Mouse (Mus musculus): ENCODE data around the gene Ces3a. TPM values are rescaled to one million over a fixed set of nuclear protein-coding genes. Genes with fewer than 3 reads are reported as not detected.
"Not testable (repeated sequence)": the region's sequence is repeated elsewhere in the genome, so short reads cannot be mapped to it uniquely, and the experiment has no call there.

Ces3a gene
- total and polyA plus RNA-seq, 2 experiments = 925 to 1,045 TPM

- Histone ChIP-seq H3K27ac (replicated peaks; ENCODE audit: insufficient read depth, low read depth, low read length) (no peak overlapping the region), H3K4me3 (ENCODE audit: insufficient read depth, low read depth, low read length) (no peak overlapping the region), H3K79me2 (ENCODE audit: control insufficient read depth, insufficient read depth, low read length) (no peaks in the 10 kb centered on the region), H3K4me1 (ENCODE audit: control insufficient read depth, insufficient read depth, low read length) (peaks cover 21% of the 10 kb centered on the region), H3K27me3 (ENCODE audit: control insufficient read depth, insufficient read depth, low read length) (no peaks in the 10 kb centered on the region), H3K36me3 (ENCODE audit: control insufficient read depth, insufficient read depth, low read length) (no peaks in the 10 kb centered on the region), H3K9ac (ENCODE audit: low read depth, low read length) (no peak overlapping the region)
- peak; percentile 76 for DNase-seq (ENCODE audit: extremely low read depth, low read depth, low spot score)
- no peak for TF ChIP-seq POLR2A (IDR thresholded peaks at IDR 0.05; ENCODE audit: extremely low read depth, insufficient read depth, low read length)
- TF ChIP-seq CTCF (IDR thresholded peaks at IDR 0.05; ENCODE audit: low read depth, low read length) = no peak
- WGBS = 49% methylated on average over 5 of the region's 5 CpGs
Observed at GRCm38 (mm10) chr8:105078591-105078990, 30.2 kb downstream of the Ces3a start.

DNA sequence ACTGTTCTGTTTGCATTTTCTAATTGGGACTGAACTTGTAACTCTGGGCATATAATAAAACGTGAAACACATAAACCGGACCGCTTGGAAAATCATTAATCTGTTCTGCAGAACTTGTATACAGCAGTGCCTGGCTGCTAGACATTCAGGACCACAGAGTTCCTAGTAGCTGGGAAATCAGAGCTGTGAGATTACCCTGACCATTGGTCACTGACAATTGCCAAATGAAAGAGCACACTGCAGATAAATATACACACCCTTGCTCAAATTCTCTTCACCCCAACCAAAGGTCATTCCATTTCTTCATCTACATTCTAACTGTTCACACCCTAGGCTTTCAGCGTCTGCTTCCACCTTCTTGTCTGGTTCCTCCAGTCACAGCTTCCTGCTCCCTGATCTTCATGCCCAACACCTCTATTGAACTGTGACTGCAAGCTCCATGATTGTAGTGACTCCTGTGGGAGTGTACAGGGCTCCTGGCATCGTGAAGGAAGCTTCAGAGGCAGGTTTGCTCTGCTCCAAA is 32.5 kb downstream of the Ces3a start:
- Histone ChIP-seq H3K9ac (ENCODE audit: low read depth, low read length) (peak overlapping the region; percentile 71), H3K4me3 (ENCODE audit: insufficient read depth, low read depth, low read length) (no peak overlapping the region), H3K27ac (replicated peaks; ENCODE audit: insufficient read depth, low read depth, low read length) (peak overlapping the region; percentile 89), H3K4me1 (ENCODE audit: control insufficient read depth, insufficient read depth, low read length) (peaks cover 31% of the 10 kb centered on the region), H3K36me3 (ENCODE audit: control insufficient read depth, insufficient read depth, low read length) (peaks cover 12% of the 10 kb centered on the region), H3K79me2 (ENCODE audit: control insufficient read depth, insufficient read depth, low read length) (no peaks in the 10 kb centered on the region), H3K27me3 (ENCODE audit: control insufficient read depth, insufficient read depth, low read length) (no peaks in the 10 kb centered on the region)
- peak; percentile 96 for DNase-seq (ENCODE audit: extremely low read depth, low read depth, low spot score)
- TF ChIP-seq CTCF (IDR thresholded peaks at IDR 0.05; ENCODE audit: low read depth, low read length) (no peak), POLR2A (IDR thresholded peaks at IDR 0.05; ENCODE audit: extremely low read depth, insufficient read depth, low read length) (no peak)
- WGBS = 20% methylated on average over 5 of the region's 5 CpGs

GRCm38 (mm10) chr8:105083449-105084050 is 35.1 kb downstream of the Ces3a start, which contains the start of gene Ces3b:
Gene Ces3b (plus strand): TSS chr8:105083753.
- H3K27me3 ChIP-seq (ENCODE audit: control insufficient read depth, insufficient read depth, low read length) = no peaks in the 10 kb centered on the region
- H3K4me1 ChIP-seq (ENCODE audit: control insufficient read depth, insufficient read depth, low read length) = peaks cover 48% of the 10 kb centered on the region
- peak within 1 kb of the TSS; percentile 98 for H3K27ac ChIP-seq (replicated peaks; ENCODE audit: insufficient read depth, low read depth, low read length)
- H3K79me2 ChIP-seq (ENCODE audit: control insufficient read depth, insufficient read depth, low read length) = no peaks in the 10 kb centered on the region
- H3K9ac ChIP-seq (ENCODE audit: low read depth, low read length) = peak within 1 kb of the TSS; percentile 82
- 20% methylated on average over 7 of the region's 7 CpGs for WGBS
- H3K4me3 ChIP-seq (ENCODE audit: insufficient read depth, low read depth, low read length) = peak within 1 kb of the TSS; percentile 62
- H3K36me3 ChIP-seq (ENCODE audit: control insufficient read depth, insufficient read depth, low read length) = peaks cover 32% of the 10 kb centered on the region
- DNase-seq (ENCODE audit: extremely low read depth, low read depth, low spot score) = peak; percentile 96
- TF ChIP-seq POLR2A (IDR thresholded peaks at IDR 0.05; ENCODE audit: extremely low read depth, insufficient read depth, low read length) (peak; percentile 73; the same call in 1 of the 2 replicates), CTCF (IDR thresholded peaks at IDR 0.05; ENCODE audit: low read depth, low read length) (no peak)

DNA sequence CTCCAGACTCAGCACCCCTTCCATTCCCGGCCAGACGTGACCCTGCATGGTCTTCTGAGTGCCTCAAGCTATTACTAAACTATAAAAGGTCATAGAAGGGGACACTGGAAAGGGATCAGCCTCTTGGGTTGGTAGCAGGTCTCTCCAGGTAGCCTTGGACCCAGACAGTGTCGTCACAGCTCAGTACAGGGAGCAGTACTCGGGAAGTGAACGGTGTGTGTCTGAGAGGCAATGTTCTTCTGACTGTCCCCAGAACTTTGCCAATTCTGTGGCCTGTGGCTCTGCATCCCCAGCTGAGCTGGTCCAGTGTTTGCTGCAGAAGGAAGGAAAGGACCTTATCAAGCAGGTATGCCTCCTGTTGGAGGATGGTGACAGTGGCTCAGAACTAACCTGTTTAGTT is 39.8 kb downstream of the Ces3a start:
- Histone ChIP-seq H3K9ac (ENCODE audit: low read depth, low read length) (peak overlapping the region; percentile 21), H3K27ac (replicated peaks; ENCODE audit: insufficient read depth, low read depth, low read length) (peak overlapping the region; percentile 93), H3K4me1 (ENCODE audit: control insufficient read depth, insufficient read depth, low read length) (peaks cover 39% of the 10 kb centered on the region), H3K36me3 (ENCODE audit: control insufficient read depth, insufficient read depth, low read length) (peaks cover 65% of the 10 kb centered on the region)
- 0 out of 2 replicates have a peak, but pooled peaks have one; percentile 11 for TF ChIP-seq POLR2A (IDR thresholded peaks at IDR 0.05; ENCODE audit: extremely low read depth, insufficient read depth, low read length)
- WGBS = 32% methylated on average over 5 of the region's 5 CpGs
- not testable (repeated sequence) for H3K27me3 ChIP-seq (ENCODE audit: control insufficient read depth, insufficient read depth, low read length); H3K79me2 ChIP-seq (ENCODE audit: control insufficient read depth, insufficient read depth, low read length); H3K4me3 ChIP-seq (ENCODE audit: insufficient read depth, low read depth, low read length)
- peak; percentile 73 for DNase-seq (ENCODE audit: extremely low read depth, low read depth, low spot score)

GRCm38 (mm10) chr8:105088581-105088980 is 40.2 kb downstream of the Ces3a start:
- peak; percentile 93 for DNase-seq (ENCODE audit: extremely low read depth, low read depth, low spot score)
- Histone ChIP-seq H3K4me1 (ENCODE audit: control insufficient read depth, insufficient read depth, low read length) (peaks cover 37% of the 10 kb centered on the region), H3K36me3 (ENCODE audit: control insufficient read depth, insufficient read depth, low read length) (peaks cover 69% of the 10 kb centered on the region), H3K4me3 (ENCODE audit: insufficient read depth, low read depth, low read length) (no peak overlapping the region), H3K79me2 (ENCODE audit: control insufficient read depth, insufficient read depth, low read length) (no peaks in the 10 kb centered on the region), H3K27ac (replicated peaks; ENCODE audit: insufficient read depth, low read depth, low read length) (peak overlapping the region; percentile 93), H3K27me3 (ENCODE audit: control insufficient read depth, insufficient read depth, low read length) (no peaks in the 10 kb centered on the region), H3K9ac (ENCODE audit: low read depth, low read length) (peak overlapping the region; percentile 21)
- TF ChIP-seq CTCF (IDR thresholded peaks at IDR 0.05; ENCODE audit: low read depth, low read length) = no peak
- 0 out of 2 replicates have a peak, but pooled peaks have one; percentile 12 for TF ChIP-seq POLR2A (IDR thresholded peaks at IDR 0.05; ENCODE audit: extremely low read depth, insufficient read depth, low read length)
- WGBS = 24% methylated on average over 4 of the region's 4 CpGs

DNA sequence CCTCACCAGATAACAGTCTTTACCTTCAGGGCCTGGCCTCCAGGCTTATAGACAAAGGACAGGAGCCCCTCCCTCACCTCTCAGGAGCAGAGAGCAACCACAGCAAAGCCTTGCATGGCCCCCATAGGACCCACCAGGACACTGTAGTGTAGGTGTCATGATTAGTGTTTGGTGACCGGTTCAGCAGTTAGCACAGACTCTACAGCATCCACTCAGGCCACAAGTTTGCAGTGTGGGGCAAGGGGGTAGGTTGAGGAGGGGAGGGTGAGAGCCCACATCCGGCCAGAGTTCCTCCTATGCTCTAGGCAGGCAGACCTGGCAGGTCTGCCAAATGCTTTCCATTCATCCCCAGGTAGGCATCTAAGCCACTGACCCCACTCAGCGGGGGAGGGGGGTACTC is 45.6 kb downstream of the Ces3a start:
- DNase-seq (ENCODE audit: extremely low read depth, low read depth, low spot score) = no peak
- TF ChIP-seq POLR2A (IDR thresholded peaks at IDR 0.05; ENCODE audit: extremely low read depth, insufficient read depth, low read length) = 0 out of 2 replicates have a peak, but pooled peaks have one; percentile 22
- no peak for TF ChIP-seq CTCF (IDR thresholded peaks at IDR 0.05; ENCODE audit: low read depth, low read length)
- WGBS = 73% methylated on average over 3 of the region's 3 CpGs
- Histone ChIP-seq H3K4me1 (ENCODE audit: control insufficient read depth, insufficient read depth, low read length) (peaks cover 5% of the 10 kb centered on the region), H3K79me2 (ENCODE audit: control insufficient read depth, insufficient read depth, low read length) (no peaks in the 10 kb centered on the region), H3K27me3 (ENCODE audit: control insufficient read depth, insufficient read depth, low read length) (no peaks in the 10 kb centered on the region), H3K27ac (replicated peaks; ENCODE audit: insufficient read depth, low read depth, low read length) (0 out of 2 replicates have a peak overlapping the region, but pooled peaks have one; percentile 13), H3K4me3 (ENCODE audit: insufficient read depth, low read depth, low read length) (no peak overlapping the region), H3K9ac (ENCODE audit: low read depth, low read length) (no peak overlapping the region), H3K36me3 (ENCODE audit: control insufficient read depth, insufficient read depth, low read length) (peaks cover 34% of the 10 kb centered on the region)

GRCm38 (mm10) chr8:105102101-105102785 is 53.8 kb downstream of the Ces3a start:
- not testable (repeated sequence) for DNase-seq (ENCODE audit: extremely low read depth, low read depth, low spot score); H3K4me3 ChIP-seq (ENCODE audit: insufficient read depth, low read depth, low read length); H3K9ac ChIP-seq (ENCODE audit: low read depth, low read length); H3K27me3 ChIP-seq (ENCODE audit: control insufficient read depth, insufficient read depth, low read length); H3K36me3 ChIP-seq (ENCODE audit: control insufficient read depth, insufficient read depth, low read length); H3K79me2 ChIP-seq (ENCODE audit: control insufficient read depth, insufficient read depth, low read length)
- WGBS = 85% methylated on average over 4 of the region's 4 CpGs
- Histone ChIP-seq H3K4me1 (ENCODE audit: control insufficient read depth, insufficient read depth, low read length) (peaks cover 19% of the 10 kb centered on the region), H3K27ac (replicated peaks; ENCODE audit: insufficient read depth, low read depth, low read length) (0 out of 2 replicates have a peak overlapping the region, but pooled peaks have one; percentile 35)

- not testable (repeated sequence) for H3K36me3 ChIP-seq (ENCODE audit: control insufficient read depth, insufficient read depth, low read length)
Observed at GRCm38 (mm10) chr8:105103701-105104100, 55.3 kb downstream of the Ces3a start.

More at GRCm38 (mm10) chr8:105103701-105104100, 55.3 kb downstream of the Ces3a start:
- Histone ChIP-seq H3K27ac (replicated peaks; ENCODE audit: insufficient read depth, low read depth, low read length) (peak overlapping the region; percentile 99), H3K4me1 (ENCODE audit: control insufficient read depth, insufficient read depth, low read length) (peaks cover 19% of the 10 kb centered on the region), H3K9ac (ENCODE audit: low read depth, low read length) (peak overlapping the region; percentile 75)
- WGBS = 15% methylated on average over 5 of the region's 5 CpGs
- H3K4me3 ChIP-seq (ENCODE audit: insufficient read depth, low read depth, low read length); H3K27me3 ChIP-seq (ENCODE audit: control insufficient read depth, insufficient read depth, low read length); H3K79me2 ChIP-seq (ENCODE audit: control insufficient read depth, insufficient read depth, low read length): not testable (repeated sequence)
- peak; percentile 85 for DNase-seq (ENCODE audit: extremely low read depth, low read depth, low spot score)
